Mouse (Mus musculus) left cerebral cortex, adult 11 months (tissue): Measurements from ENCODE around the gene Gm49405.
A peak's percentile ranks its signal among the peaks of the same experiment; 100 is the strongest.
"Not testable (repeated sequence)": the region's sequence is repeated elsewhere in the genome, so short reads cannot be mapped to it uniquely, and the experiment has no call there.

Experiments
- DNase-seq: peaks from one replicate; pipeline ENCODE4 v3.0.0; 2022; ENCODE audit warnings: low spot score

Gm49405 gene

GRCm38 (mm10) chr19:4000119-4000900, at the start of gene Gm49405, which contains the start of gene Nudt8:
Gene Gm49405 (plus strand): TSS chr19:4000626.
Gene Nudt8 (plus strand): TSS chr19:4000580.
- peak; percentile 96 for DNase-seq

GRCm38 (mm10) chr19:3951461-3951860, 49.0 kb upstream of the Gm49405 start:
- DNase-seq: no peak

- DNase-seq: no peak
These were observed 48.3 kb upstream of the Gm49405 start for GRCm38 (mm10) chr19:3952099-3952498.

- no peak for DNase-seq
These were observed 45.4 kb upstream of the Gm49405 start for GRCm38 (mm10) chr19:3955033-3955432.

DNA sequence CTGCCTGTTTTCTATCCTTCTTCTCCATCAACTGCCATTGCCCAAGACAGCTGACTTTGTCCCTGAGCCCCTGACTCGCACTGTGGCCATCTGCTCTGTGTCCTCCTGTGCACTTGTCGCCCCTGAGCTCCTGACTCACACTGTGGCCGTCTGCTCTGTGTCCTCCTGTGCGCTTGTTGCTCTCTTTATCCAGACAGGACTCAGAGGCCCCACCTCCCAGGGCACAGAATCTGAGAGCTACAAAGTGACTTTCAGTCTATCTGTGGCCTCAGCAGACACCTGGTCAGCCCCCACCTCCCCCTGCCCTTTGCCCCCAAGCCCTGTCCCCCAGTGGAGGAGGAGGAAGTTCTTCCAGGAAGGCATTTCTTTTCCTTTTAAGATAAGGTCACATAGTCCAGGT, 44.6 kb upstream of the Gm49405 start:
- DNase-seq: no peak

- DNase-seq: not testable (repeated sequence)
These were observed 43.0 kb upstream of the Gm49405 start for GRCm38 (mm10) chr19:3957296-3958036.

DNA sequence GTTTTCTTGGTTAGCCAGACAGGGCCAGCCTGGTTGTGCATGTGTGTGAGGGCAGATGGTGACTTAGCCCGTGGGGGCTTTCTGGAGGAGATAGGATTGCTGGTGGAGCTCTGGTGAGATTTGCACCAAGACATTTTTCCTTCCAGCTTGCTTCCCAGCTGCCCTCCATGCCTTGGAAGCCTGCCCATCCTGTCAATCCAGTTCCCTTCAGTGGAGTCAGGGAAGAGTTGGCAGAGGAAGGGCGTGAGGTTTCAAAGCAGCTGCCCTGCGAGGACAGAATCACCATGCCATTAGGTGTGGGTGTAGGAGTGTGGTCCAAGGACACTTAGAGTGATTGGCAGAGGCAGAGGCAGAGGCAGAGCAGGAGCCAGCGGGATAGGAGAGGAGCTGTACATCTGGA, 42.0 kb upstream of the Gm49405 start, which contains the start of gene Aldh3b3:
Gene Aldh3b3, plus strand, starts transcription at position 176 of the 400 bp plus-strand sequence.
- DNase-seq: no peak

GRCm38 (mm10) chr19:3959030-3959429, 41.4 kb upstream of the Gm49405 start:
- DNase-seq: no peak

DNA sequence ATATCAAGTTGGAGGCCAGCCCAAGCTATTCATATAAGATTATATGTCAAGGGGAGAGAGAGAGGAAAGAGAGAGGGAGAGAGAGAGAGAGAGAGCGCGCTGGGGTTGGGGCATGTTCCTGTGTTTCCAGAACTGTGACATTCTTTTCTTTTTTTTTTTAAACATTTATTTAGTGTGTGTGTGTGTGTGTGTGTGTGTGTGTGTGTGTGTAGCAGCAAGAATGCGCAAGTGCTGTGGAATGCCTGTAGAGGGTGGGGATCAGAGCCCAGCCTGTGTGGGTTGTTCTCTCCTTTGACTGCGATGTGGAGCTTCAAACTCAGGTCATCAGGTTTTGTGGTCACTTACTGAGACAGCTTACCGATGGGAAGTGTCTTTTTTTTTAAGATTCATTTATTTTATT, 40.2 kb upstream of the Gm49405 start:
- no peak for DNase-seq

GRCm38 (mm10) chr19:3961805-3962204, 38.6 kb upstream of the Gm49405 start:
- DNase-seq: not testable (repeated sequence)

DNA sequence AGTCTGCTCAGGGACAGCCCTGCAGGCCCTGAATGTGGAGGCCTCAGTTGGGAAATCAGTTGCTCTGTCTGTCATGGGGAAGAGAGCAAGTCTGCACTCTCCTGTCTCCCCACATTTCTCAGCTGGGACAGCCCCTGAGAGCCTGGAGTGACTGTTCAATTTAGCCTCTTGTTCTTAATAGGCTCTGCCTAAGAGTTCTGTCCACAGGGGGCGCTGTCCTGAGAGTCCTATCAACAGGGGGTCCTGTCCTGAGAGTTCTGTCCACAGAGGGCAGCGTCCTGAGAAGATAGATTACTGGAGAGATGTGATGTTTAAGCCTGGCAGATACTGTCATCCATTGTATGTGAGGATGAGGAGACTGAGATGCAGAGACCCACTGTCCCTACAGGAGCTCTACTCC, 38.0 kb upstream of the Gm49405 start:
- no peak for DNase-seq

GRCm38 (mm10) chr19:3964030-3964429, 36.4 kb upstream of the Gm49405 start:
- DNase-seq: no peak

DNA sequence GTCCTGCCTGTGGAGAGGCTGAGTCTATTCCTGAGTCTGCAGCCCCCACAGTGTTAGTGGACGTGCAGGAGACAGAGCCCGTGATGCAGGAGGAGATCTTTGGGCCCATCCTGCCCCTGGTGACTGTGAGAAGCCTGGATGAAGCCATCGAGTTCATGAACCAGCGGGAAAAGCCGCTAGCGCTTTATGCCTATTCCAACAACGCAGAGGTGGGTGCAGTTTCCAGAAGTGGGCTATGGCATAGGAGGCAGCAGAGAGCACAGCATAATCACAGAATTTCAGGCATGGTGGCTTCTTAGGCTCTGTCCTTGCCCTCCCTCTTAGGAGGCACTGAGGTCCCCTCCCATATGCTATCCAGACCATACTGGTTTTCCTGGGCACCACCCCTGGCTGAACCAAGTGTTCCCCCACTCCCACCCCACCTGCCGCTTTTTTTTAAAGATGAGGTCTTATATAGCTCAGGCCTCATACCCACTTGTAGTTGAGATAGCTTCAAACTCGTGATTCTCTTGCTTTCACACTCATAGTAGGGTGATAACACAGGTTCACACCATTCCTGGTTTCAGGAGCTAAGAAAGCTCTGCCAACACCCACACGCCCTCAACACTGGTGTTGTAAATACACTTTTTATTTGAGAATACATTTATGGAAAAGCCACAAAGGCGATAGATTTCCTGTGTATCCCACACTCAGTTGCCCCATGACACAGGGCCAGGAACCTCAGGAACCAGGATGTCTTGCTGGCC, 33.9 kb upstream of the Gm49405 start:
- no peak for DNase-seq

DNA sequence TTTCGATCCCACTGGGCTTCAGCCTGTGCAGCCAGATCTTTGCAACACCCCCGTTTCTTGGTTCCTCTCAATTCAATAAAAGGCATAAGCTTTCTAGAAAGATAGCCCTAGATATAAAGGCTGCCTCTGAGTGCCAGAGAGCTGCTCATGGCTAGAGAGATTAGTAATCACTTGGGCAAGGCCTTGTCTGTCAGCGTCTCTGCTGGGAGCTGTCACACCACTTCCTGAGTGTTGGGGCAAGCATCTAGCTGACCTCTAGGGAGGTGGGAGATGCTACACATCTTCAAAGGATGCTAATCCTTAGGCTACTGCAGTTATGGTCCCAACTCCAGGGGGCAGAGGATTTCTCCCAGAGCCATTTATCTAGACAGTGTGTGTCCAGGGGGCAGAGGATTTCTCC, 33.2 kb upstream of the Gm49405 start:
- no peak for DNase-seq

DNA sequence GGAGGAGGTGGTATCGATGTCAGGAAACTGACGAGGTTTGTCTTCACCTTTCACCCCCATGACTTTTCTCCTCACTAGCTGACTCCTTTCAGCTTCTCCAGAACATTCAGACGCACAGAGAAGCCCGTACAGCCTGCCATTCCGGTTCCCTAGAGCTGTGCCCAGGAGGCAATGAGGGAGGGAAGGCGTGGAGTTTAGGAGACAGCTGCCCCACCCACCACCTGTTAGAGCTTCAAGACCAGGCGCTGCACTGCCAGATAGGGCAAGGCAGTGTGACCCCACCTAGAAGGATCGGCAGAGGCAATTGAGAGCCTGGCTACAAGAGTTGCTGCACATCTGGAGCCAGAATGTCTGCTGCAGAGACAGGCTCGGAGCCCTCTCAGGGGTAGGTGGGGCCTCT, 28.2 kb upstream of the Gm49405 start, which contains the start of gene Aldh3b2:
Gene Aldh3b2, plus strand, starts transcription at position 100 of the 400 bp plus-strand sequence.
- no peak for DNase-seq

- DNase-seq: not testable (repeated sequence)
These were observed 25.8 kb upstream of the Gm49405 start for GRCm38 (mm10) chr19:3974608-3975007.

DNA sequence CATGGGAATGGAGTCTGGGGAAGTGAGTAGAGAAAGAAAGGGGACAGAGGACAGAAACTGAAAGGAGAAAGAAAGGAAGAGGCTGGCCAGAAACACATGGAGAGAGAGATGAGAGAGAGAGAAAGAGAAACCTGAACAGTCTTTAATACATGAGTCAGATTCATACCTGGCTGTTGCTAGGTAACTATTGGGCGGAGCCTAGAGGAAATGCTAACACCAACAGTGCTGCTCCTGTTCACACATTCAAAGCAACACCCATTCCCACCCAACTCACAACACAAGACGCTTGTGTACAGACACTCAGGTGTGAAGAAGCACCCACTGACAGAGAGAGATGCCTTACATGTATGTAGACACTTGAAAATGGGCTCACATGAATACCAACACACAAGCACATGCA, 24.6 kb upstream of the Gm49405 start:
- DNase-seq: no peak

DNA sequence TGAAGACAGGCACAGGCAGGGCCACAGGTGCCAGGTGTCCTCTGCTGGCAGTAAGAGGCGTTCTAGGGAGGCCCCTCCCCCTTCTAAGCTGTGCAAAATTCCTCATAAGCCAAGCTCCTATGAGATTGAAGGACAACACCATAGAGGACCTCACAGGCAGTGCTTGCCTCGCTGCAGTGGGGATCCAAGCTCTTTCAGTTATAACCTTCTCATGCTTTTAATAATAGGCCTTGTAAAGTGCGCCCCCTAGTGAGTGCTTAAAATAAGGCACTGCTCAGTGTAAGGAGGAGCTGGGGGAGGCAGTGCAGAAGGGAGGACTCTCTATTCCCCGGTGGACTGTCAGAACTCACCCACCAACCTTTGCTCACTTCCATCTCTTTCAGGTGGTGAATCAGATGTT, 20.1 kb upstream of the Gm49405 start:
- DNase-seq: peak; percentile 70

- no peak for DNase-seq
These were observed 19.5 kb upstream of the Gm49405 start for GRCm38 (mm10) chr19:3980917-3981316.

GRCm38 (mm10) chr19:3983527-3984200, 16.8 kb upstream of the Gm49405 start:
- no peak for DNase-seq

DNA sequence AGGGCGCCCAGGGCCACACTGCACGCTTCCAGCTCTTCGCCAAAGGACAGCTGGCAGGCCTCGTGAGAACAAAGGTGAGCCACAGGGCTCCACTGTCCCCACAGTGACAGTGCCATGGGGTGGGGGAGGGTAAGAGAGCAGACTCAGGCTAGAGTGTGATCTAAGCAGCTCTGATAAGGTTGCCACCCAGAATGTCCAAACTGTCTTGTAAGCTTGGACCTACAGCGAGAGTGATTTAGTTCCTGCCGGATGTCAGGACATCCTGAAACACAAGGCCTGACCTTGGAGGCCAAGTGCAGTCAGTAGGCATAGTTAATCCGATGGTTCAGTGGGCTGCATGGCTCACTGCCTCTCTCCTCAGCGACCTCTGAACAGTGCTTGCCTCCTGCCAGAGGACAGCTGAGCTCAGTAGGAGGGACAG, 15.2 kb upstream of the Gm49405 start:
- DNase-seq: no peak

GRCm38 (mm10) chr19:3986334-3986733, 14.1 kb upstream of the Gm49405 start, which contains the start of gene Acy3:
Gene Acy3 (plus strand): TSS chr19:3986570.
- no peak for DNase-seq
